Mouse (Mus musculus): ENCODE results near the gene Chit1. TPM values are rescaled to one million over a fixed set of nuclear protein-coding genes. Genes with fewer than 3 reads are reported as not detected.
A peak's percentile ranks its signal among the peaks of the same experiment; 100 is the strongest.

The Chit1 gene
- not detected for total RNA-seq (2022)

DNA sequence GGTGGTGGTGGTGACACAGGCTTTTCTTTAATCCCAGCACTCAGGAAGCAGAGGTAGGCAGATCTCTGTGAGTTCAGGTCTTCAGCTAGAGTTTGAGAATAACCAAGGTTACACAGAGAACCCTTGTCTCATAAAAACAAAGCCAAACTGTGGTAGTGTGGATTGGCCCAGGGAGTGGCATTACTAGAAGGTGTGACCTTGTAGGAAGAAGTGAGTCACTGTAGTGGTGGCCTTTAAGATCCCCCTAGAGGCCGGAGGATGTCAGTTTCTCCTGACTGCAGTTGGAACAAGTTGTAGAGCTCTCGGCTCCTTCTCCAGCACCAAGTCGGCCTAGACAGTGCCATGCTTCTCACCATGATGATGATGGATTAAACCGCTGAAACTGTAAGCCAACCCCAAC, at the start of gene Chit1:
Gene Chit1, plus strand, starts transcription at position 264 of the 400 bp plus-strand sequence.
- no peak for DNase-seq (ENCODE audit: low spot score in 2 of 2)

DNA sequence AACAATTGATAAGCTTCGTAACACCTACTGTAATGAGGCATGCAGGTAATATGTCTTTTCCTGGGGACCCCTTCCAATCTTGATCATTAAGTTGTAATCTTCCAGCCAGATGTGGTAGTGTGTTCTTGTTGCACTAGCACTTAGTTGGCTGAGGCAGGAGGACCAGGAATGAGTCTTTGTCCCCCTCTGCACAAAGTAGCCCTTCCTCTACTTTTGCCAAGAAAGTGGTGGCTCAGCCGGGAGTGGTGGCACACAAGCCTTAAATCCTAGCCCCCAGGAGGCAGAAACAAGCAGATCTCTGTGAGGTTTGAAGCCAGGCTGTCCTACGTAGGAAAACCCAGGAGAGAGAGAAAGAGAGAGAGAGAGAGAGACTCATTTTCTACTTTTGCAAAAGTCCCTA, 49.1 kb upstream of the Chit1 start:
- DNase-seq (ENCODE audit: low spot score in 2 of 2) = no peak

DNA sequence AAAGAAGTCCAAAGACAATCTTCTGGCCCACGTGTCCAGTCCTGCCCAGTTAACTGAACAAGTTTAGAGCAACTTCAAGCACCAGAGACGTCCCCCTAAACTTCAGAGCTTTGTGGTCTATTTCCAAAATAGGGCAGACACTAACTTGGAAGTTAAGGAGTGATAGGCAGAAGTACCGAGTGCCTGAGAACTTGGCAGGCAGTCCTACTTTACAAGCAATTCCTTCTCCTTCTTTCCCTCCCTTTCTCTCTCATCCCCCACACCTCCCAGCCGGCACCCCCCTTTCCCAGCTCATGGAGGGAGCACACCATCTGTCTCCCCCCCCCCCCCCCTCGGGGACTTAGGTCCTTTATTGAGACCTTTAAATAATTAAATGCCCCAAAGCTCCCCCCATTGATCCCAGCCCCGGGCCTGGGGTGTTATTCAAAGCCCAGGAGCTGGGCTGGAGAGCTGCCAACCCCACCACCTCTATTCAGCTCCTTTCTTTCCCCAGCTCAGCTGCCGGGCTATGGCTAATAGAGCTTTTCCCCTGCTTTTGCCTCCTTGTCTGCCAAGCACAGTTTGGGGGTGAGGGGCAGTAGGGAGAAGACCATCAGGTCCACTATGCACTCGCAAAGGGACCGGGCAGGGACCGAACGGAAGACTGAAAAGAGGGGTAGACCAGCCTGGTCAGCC, 48.5 kb upstream of the Chit1 start:
- no peak for DNase-seq (ENCODE audit: low spot score in 2 of 2)

DNA sequence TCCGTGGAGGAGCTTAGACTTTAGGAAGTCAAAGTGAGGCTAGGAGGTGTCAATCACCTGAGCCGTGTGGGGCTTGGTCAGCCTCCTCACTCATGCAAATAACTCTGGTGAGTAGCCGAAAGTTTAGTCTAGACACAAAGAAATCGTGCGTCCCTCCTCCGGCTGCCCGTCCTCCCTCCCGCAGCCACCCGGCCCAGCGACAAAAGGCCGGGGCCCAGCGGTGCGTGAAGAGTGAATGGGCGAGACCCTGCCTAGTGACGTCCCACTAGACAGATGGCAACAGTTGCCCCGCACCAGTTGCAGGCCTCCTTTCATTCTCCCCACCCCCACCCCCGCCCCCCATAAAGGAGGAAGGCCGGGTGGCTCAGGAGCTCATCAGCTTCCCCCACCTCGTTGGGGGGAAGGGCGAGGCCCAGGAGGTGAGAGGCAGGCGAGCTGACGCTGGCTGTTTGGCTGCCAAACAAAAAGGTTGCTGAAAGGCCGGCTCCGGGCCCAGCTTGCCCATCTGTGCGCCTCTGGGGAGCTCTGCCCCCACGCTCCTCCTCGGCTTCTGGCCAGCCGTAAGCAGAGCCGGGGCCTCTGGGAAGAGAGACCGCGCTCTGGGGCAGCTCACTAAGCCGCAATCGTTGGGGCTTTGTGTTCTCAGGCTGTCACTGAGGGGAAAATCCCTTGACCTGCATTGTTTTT, 47.8 kb upstream of the Chit1 start:
- DNase-seq (ENCODE audit: low spot score in 2 of 2) = peak in 1 of 2 experiments; percentile 59

DNA sequence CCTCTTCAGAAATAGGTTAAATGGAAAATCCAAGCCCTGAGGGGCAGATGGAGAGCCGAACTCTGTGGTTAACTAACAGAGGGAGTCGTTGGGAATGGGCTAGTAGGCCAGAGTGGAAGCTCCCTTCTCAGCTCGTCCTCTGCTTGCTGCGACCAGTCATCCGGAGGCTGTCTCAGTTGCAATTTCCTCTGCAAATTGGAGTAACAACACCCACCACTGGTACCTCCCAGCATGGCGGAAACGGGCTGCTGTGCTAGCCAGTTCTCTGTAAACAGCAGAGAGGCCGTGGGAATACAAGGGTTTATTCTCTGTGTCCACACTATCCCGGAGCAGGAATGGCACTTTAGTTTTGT, 47.3 kb upstream of the Chit1 start:
- no peak for DNase-seq (ENCODE audit: low spot score in 2 of 2)

DNA sequence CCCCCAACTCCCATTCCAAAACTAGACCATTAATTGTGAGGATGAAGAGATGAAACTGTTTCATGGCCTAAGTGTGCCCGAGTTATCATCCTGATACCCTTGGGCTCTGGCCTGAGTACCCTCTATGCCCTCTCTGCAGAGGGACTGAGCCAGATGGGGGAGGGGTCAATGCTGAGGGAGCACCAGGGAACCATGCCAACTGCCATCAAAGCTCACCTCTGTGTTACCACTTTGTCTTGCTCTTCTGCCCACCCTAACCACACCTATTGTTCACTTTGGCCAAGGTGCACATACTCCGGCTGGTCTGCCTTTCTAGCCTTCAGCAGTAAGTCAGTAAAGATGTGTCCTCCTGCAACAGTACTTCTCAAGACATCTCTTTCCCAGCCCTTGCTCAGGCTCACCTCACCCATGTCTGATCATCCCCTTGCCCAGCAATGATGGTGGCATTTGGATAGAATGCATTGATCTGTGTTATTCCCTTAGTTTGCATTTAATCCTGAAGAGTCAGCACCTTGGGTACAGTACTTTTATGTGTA, 46.7 kb upstream of the Chit1 start:
- no peak for DNase-seq (ENCODE audit: low spot score in 2 of 2)

DNA sequence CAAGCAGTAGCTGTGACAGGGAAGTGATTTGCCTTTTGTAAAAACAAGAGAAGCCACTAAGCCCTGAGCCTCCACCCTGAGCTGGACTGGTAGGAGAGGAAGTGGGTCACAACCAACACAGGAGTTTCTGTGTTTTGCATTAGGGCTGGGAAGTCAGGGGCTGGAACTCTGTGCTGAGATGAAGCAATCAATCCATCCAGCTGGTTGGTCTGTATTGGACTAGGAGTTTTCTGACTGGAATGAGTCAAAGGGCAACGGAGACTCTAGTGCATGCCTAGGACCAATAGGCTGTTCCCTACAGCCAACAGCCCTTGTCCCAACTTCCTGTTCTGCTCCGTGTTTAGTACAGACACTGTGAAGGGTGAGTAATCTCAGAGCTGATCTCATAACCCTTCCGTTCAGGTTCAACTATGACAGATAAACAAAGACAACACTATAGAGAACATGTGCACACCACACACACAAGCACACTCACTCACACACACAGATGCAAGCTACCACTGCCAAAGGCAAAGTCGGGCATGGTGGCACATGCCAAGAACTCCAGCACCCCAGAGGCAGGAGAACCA, 45.7 kb upstream of the Chit1 start:
- no peak for DNase-seq (ENCODE audit: low spot score in 2 of 2)

DNA sequence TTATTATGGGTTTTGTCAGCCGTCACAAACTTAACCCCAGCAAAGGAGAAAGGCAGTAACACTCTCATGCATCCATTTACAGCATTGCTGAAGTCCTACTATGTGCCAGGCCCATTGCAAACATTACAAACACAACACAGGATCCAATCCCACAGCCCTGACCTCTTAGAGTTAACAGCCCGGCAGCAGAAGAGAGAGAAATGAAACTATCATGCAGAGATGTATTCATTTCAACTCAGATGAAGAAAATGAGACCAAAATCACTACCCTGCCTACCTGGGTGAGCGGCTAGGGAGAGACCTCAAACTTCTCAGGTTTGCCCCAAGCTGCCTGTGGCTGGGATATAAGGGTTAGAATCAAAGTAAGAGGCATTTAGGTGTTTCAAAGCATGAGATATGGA, 44.5 kb upstream of the Chit1 start:
- DNase-seq (ENCODE audit: low spot score in 2 of 2) = no peak

DNA sequence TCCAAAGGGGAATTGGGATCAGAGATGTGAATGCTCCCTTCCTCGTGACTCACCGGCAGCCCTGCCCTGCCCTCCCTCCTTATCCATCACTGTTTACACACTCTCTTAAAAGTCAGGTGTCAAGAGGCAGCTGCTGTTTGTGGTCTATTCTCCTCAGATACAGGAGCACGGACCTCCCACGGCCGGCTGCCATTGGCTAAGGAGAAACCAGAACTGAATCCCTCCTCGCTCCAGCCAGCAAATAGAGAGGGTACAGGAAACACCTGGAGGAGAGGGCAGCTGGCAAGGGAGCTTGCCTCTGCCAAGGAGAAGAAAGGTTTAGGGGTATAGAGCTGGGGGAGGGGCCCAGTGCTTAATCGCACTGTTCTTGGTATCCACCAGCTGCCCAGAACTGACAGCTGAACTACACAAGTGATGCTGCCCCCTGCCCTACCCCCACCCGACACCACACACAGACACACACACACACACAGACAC, 43.9 kb upstream of the Chit1 start:
- no peak for DNase-seq (ENCODE audit: low spot score in 2 of 2)

DNA sequence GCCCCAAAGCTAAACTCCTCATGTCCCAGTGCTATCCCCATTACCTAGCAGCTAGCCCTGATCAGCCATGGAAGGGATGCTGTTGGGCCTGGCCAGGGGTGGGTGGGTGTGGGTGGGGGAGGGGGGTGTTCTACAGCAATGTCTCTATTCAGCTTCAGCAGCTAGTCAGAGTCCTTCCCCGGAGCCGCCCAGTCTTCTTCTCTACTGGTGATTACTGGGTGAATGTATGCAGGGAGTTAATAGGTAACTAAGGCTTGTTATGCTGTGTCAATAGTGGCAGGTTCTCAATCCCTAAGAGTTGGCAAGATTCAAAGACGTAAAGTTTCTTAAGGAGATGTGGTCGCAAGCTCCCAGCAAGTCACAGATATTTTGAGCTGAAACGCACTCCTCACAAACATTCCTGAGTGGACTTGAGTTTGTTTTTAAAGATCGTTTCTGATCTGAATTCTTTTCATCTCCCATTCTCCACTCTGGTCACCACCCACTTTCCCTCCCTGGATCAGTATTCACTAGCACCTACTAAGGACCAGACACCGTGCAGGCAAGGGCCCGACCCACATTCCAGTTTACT, 40.9 kb upstream of the Chit1 start:
- no peak for DNase-seq (ENCODE audit: low spot score in 2 of 2)

DNA sequence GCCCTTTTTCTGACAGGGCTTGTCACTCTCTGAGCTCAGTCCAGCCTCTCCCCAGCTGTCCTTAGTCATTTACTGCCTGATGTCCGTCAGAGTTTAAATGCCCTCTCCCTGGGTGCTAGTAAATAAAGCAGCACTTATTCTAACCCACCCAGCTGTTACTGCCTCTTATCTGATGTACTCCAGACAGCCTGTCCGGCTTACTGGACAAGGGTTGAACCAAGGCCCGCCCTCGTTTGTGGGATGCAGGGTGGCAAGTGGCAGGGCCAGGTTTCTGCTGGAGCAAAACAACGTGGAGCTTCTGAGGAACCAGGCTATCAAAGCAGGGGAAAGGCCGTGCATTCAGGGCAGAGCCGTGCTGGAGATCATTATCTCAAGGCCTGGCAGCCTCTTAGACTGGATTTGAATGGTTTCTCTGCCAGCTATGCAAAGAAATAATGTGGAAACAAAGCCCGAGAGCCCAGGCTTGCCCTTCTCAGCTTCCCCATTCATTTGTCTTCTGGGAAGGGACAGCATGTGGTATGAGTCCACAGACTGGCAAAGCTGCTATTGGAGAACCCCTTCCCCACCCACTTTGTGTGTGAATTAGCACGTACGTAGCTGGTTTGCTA, 39.5 kb upstream of the Chit1 start:
- DNase-seq (ENCODE audit: low spot score in 2 of 2) = no peak

DNA sequence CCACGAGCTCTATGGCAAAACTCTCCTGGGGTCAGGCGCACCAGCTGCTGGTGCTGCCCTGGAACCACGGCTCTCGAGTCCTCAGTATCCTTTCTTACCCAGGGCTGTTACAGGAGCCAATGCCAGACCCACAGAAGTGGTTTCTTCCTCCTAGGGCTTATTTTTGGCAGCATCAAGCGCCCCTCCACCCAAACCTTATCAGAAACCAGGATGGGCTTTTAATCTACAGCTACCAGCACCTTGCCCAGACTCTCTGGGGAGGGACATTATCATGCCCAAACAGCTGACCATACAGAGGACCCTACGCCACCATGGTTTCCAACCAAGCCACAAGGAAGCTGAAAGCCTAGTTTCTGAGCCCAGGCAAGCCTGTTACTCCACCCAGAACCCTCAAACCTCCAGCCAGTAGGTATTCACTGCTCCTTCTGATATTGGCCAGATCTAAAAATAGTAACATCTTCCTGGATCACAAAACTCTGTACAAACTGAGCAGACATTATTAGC, 37.9 kb upstream of the Chit1 start:
- no peak for DNase-seq (ENCODE audit: low spot score in 2 of 2)

DNA sequence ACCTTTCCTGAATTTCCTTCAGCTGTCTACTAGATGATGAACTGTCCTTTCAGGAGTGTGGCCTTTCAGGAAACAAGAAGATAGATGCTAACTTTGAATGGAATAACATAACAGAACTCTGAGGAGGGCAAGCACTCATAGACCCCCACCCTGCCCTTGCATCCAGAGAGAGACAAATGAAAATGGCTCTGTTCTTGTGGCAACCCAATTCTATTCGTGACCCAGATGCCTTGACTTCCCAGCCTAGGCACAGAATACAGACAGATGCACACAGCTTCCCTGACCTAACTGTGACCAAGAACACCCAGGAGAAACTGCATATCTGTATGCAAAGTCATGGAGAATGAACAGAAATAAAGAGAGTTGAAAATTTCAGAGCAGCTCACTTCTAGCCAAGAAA, 37.4 kb upstream of the Chit1 start:
- no peak for DNase-seq (ENCODE audit: low spot score in 2 of 2)

DNA sequence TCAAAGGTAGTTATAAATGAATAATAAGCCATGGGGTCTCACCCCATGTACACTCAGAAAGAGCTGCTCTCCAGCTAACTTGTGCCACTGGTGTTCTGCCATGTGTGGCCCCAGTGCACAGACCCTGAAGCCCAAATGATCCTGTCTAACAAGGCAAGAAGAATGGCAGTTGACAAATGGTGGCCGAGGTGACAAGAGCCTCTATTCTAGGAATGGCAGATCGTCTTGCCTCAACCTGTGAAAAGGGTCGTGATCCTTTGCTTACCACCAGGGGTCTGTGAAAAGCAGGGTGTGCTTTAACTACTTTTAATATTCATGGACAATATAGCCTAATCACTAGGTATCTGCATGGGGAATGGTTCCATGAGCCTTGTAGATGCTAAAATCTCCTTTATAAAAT, 36.9 kb upstream of the Chit1 start:
- no peak for DNase-seq (ENCODE audit: low spot score in 2 of 2)

DNA sequence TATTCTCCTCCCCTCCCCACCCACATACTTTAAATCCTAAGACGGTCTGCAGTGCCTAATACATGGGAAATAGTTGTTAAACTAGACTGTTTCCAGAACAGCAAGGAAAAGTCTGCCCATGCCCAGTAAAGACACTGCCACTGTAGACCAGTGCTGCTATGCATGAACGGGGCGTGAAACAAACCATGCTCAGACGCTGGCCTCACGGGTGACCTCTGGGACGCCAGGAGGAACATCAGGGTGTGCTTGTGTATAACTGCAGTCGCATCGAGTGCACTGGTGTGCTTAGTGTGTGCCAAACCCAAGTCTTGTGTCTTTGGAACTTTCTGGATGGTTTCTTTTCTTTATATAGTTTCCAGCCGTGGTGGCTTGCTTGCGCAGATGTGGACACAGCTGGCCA, 36.4 kb upstream of the Chit1 start:
- DNase-seq (ENCODE audit: low spot score in 2 of 2) = no peak

DNA sequence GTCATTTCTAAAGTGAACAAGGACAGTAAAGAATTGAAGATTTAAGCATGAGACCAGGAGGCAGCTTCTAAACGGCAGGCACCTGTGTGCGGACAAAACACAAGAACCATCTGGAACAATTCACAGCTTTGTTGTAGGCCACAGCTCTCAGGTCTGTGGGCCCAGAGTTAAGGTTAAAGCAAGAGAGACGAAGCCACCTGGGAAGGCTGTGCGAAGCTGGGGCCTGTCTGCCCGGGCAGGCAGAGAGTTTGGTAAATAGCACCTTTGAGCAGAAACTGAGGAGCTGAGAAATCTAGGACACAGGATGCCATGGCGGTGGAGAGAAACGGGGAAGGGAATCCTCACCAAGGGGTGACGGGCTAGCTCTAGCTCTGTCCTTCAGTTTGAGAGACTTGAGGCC, 35.5 kb upstream of the Chit1 start:
- no peak for DNase-seq (ENCODE audit: low spot score in 2 of 2)

DNA sequence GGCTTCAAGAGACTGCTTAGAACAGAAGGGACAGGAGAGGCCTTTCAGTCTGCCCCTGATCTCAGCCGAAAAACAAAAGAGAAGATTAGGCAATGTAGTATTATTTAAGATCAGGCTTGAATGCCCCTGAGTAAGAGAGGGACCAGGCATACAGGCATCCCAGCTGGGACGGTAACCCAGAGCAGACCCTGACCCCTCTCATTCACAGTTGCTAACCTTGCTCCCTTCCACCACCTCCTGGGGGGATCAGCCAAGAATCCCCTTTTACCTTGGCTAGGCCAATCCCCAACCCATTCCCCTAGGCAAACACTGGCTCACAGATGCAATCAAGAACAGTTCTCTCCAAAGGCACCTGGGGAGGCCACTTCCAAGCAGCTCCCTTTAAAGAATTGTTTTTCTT, 34.3 kb upstream of the Chit1 start:
- no peak for DNase-seq (ENCODE audit: low spot score in 2 of 2)

DNA sequence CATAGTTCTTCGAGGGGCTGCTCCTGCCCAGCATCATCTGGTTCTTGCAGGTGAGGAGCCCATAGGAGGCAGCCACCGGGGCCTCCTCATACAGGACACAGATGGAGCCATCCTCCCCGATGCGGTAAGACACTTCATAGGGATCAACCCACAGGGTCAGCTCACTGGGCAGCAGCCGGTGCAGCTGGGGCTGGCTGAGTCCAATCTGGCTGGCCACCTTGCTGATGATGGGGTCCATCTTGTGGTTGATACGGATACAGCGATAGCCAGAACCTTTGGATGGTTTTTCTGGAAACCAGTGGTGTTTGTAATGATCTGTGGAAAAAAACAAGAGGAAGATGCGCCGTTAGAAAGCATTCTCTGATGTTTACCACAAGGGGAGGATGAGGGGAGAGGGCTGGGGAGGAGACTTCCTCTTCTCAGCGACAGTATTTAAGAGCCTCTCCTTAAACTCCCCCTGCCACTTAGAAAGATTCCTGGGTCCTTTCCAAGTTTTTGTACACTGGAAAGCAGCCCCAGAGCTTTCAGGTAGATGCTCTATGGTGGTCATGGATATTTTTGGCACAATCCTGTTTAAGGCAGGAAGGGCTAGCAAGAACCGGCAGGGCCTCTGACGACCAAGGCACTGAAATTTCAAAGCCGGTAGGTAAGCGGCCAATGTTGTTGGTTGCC, 33.5 kb upstream of the Chit1 start:
- no peak for DNase-seq (ENCODE audit: low spot score in 2 of 2)

DNA sequence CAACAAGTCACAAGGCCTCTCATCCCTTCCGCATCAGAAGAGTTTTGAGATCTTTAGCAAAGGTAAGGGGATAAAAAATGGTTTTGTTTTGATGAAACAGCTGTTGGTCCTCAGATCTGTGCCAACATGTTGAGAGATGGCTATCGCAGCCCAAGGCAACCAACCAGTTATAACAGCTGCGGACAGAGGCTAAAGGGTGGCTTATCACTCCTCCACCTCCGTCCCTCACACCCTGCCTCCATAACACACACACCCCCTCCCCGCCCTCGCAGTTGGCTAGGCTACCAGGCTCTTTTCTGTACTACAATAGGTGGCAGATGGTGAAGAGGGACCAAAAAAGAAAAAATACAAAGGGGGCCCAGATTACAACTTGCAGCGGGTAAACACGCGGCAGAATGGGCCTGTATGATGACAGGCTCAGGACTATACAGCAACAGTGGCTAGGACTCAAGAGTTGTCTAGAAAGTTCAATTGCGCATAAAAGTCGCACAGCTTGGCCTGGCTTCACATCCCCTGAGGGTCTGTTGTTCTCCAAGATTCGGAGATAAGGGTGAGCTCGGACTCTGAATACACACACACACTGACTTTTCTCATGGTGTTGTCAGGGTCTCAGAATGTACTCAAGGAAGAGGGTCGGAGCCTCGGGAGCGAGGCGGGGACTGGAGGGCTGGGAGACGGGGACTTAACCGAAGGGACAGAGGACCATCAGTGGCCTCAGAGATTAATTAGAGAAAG, 32.8 kb upstream of the Chit1 start:
- no peak for DNase-seq (ENCODE audit: low spot score in 2 of 2)

DNA sequence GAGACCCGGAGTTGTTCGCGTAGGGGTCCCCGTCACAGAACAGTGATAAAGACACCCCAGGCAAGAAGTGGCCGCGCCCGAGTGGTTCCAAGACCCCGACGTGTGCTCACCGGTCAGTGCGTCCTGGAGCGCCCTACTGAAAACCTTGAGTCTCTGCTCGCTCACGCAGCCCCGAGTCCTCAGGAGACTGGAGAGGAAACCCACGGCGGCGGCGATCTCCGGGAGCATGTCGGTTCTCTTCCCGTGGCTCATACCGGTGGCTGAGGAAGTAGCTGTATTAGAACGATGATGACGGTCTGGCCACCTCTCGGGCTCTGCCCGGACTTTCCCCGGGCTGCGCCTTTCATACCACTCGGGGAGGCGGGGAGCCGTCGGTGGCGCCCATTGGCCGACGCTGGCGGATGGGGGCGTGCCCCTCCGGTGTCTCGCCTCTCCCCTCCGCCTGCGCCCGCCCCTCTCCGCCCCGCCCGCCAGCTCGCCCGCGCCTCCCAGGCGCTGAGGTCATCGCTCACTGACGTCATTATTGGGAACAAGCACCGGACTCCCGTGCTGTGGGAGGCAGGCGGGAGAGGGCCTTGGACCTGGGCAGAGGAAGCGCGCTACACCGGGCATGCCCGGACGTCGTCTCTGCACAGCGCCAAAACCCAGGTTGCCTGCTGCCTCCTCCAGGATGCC, 32.1 kb upstream of the Chit1 start, which contains the start of gene Btg2:
Gene Btg2, minus strand, starts transcription at position 319 of the 675 bp plus-strand sequence.
- peak; percentile 96 for DNase-seq (ENCODE audit: low spot score in 2 of 2)

All from gastrocnemius, adult 8-10 months (tissue).